Mouse (Mus musculus) hindbrain, postnatal 0 days (tissue): ENCODE measurements around the gene Gm1043. TPM values are rescaled to one million over a fixed set of nuclear protein-coding genes. Genes with fewer than 3 reads are reported as not detected.
A peak's percentile ranks its signal among the peaks of the same experiment; 100 is the strongest.

Experiments
- ATAC-seq: fragments of 200-750 bp; cut with Nextera tagmentation; 2 replicates; pipeline ENCODE4 v1.8.0; 2017; ENCODE audit warnings: mild to moderate bottlenecking, moderate TSS enrichment, moderate library complexity
- DNase-seq: peaks from one replicate; pipeline ENCODE4 v3.0.0-alpha.2; 2015; ENCODE audit warnings: low spot score
- H3K27ac ChIP-seq: fragments of 300-500 bp; sonication (generic); 2 replicates; pipeline ENCODE4 v1.5.1; 2014; ENCODE audit warnings: mild to moderate bottlenecking
- H3K27me3 ChIP-seq: fragments of 300-500 bp; sonication (generic); 2 replicates; pipeline ENCODE4 v1.6.1; 2014; ENCODE audit warnings: low read length, mixed read lengths; ENCODE audit not compliant: insufficient read depth
- H3K36me3 ChIP-seq: fragments of 300-500 bp; sonication (generic); 2 replicates; pipeline ENCODE4 v1.6.1; 2014; ENCODE audit warnings: low read length, mixed read lengths; ENCODE audit not compliant: insufficient read depth
- H3K4me1 ChIP-seq: fragments of 300-500 bp; sonication (generic); 2 replicates; pipeline ENCODE4 v1.6.1; 2014; ENCODE audit warnings: antibody characterized with exemption, low read length, mixed read lengths; ENCODE audit not compliant: insufficient read depth
- H3K4me2 ChIP-seq: fragments of 300-500 bp; sonication (generic); 2 replicates; pipeline ENCODE4 v1.6.1; 2014; ENCODE audit warnings: low read depth, mild to moderate bottlenecking, low read length, moderate library complexity, mixed read lengths
- H3K4me3 ChIP-seq: fragments of 300-500 bp; sonication (generic); 2 replicates; pipeline ENCODE4 v1.5.1; 2014; ENCODE audit warnings: low read length
- H3K9ac ChIP-seq: fragments of 300-500 bp; sonication (generic); replicated peaks from 2 replicates; pipeline ENCODE4 v1.6.1; 2014; ENCODE audit warnings: mild to moderate bottlenecking, low read length, moderate library complexity, mixed read lengths
- H3K9me3 ChIP-seq: fragments of 300-500 bp; sonication (generic); 2 replicates; pipeline ENCODE4 v1.6.1; 2016; ENCODE audit warnings: low read length, mixed read lengths
- CTCF ChIP-seq: IDR thresholded peaks from 2 replicates; pipeline ENCODE4 v1.5.1; 2016; ENCODE audit warnings: antibody characterized with exemption, control low read depth, low read depth
- WGBS: fragments of 180-500 bp; shearing (Covaris S2); extraction: QIAGEN DNeasy Blood & Tissue Kit; methylation state at CpG from one replicate; pipeline ENCODE4 v1.1.7; 2014; 5-methylcytosine and 5-hydroxymethylcytosine counted together
- polyA plus RNA-seq: library from polyadenylated mRNA; unstranded; fragments of >200 nt; fragmentation: Nextera tagmentation; extraction: Ambion mirVana; gene quantifications from 2 replicates; pipeline ENCODE4 v1.2.1, GENCODE M21; 2015
- total RNA-seq: library from RNA; depleted of rRNA; stranded (reverse); fragments of >200 nt; gene quantifications from 2 replicates; pipeline ENCODE4 v1.2.3, GENCODE M21; 2014

Gene Gm1043
- total and polyA plus RNA-seq, 2 experiments from 2014 or later, result 1.7 to 20.0 TPM

DNA sequence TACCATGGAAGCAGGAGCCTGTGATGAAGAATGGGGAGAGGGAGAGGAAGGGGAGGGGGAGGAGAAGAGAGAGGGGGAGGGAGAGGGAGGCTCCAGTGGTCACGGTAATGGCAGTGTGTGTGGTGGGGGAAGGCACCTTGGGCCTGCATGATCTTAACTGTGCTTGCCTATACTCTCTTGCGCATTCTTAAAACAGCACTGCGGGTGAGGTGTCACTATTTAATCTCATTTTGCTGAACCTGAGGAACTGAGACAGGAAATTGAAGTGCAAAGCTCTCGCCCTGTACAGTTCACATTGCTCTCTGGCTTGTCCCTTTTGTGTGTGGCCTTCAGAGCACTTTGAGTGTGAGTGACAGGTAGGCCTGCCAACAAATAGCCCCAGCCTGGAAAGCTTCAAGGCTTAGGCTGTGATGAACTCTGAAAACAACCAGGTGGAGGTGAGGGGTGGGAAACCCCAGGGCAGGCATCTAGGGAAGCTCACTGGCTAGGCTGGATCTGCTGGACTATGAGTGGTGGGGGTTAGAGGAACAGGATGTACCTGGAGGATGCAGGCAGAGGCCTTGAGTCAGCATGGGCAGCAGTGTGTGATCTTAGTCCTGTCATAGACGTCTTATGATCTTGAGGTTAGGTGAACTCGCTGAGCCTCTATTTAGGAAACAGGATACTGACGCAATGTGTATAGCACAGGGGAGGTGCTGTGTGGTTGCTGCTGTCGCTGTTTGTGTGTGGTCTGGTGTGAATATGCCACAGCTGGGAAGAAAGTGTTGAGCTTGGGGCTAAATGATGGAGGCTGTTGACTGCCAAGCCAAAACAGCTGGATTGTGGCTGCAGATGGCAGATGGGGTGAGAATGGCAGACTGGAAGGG lies 18.2 kb upstream of the Gm1043 start:
- Histone ChIP-seq H3K9me3 (no peaks in the 10 kb centered on the region), H3K27me3 (no peaks in the 10 kb centered on the region), H3K27ac (no peak overlapping the region), H3K36me3 (no peaks in the 10 kb centered on the region), H3K4me1 (peaks cover 8% of the 10 kb centered on the region), H3K4me2 (no peak overlapping the region), H3K9ac (no peak overlapping the region), H3K4me3 (no peak overlapping the region)
- 75% methylated on average over 8 of the region's 8 CpGs for WGBS
- ATAC-seq (no peak), DNase-seq (no peak)
- no peak for TF ChIP-seq CTCF

DNA sequence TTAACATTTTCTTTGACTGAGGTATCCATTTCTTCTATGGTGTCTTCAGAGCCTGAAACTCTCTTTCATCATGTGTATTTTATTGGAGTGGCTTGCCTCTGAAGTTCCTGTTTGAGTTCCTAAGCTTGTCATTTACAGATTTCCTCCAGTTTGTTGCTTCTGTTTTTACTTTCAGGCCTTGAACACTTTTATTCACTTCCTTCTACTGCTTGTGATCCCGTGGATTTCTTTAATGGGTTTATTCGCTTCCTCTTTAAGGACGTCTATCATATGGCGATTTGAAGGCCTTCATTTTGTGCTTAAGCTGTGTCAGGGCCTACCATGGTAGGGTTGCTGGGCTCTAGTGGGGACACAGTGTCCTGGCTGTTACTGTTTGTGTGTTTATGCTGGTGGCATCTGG lies 11.5 kb upstream of the Gm1043 start:
- Histone ChIP-seq H3K4me1 (peaks cover 11% of the 10 kb centered on the region; the same call in 1 of the 2 replicates), H3K4me2 (no peak overlapping the region), H3K4me3 (no peak overlapping the region), H3K9ac (no peak overlapping the region), H3K36me3 (no peaks in the 10 kb centered on the region), H3K9me3 (no peaks in the 10 kb centered on the region), H3K27me3 (no peaks in the 10 kb centered on the region), H3K27ac (no peak overlapping the region)
- TF ChIP-seq CTCF, result no peak
- 92% methylated on average over 4 of the region's 4 CpGs for WGBS
- ATAC-seq (no peak), DNase-seq (no peak)

DNA sequence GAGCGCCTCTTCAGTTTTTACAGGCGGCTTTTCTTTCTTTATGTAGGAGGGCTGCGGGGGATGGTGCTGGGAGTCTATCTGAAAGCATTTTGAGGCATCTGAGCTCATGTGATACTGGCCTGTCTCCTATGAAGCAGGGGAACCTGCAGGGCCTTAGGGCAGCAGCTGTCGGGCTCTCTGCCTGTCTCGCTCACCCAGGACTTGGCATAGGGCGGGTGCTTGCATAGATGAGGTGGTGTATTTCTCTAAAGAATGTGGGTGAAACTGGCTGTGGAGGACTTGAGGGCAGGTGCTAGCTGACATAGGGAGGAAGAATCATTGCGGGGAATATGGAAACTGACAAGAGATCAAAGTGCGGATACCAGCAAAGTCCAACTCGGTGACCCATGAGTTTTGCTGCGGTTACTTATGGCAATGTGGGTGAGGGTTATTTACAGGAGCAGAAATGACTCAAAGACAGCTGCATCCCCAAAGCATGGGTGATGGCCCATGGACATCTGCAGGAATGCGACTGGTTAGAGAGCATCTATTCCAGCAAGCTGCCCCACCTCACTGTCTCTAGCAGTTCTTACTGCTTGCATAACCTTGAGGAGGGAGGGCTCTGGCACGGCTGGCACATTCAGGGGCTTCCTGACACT lies 8.4 kb upstream of the Gm1043 start:
- DNase-seq (no peak), ATAC-seq (peak; percentile 57)
- Histone ChIP-seq H3K27me3 (no peaks in the 10 kb centered on the region), H3K4me2 (no peak overlapping the region), H3K9me3 (no peaks in the 10 kb centered on the region), H3K27ac (peak overlapping the region; percentile 62), H3K4me3 (no peak overlapping the region), H3K4me1 (peaks cover 11% of the 10 kb centered on the region; the same call in 1 of the 2 replicates), H3K36me3 (no peaks in the 10 kb centered on the region), H3K9ac (0 out of 2 replicates have a peak overlapping the region, but pooled peaks have one; percentile 23)
- WGBS, result 50% methylated on average over 12 of the region's 12 CpGs
- no peak for TF ChIP-seq CTCF

DNA sequence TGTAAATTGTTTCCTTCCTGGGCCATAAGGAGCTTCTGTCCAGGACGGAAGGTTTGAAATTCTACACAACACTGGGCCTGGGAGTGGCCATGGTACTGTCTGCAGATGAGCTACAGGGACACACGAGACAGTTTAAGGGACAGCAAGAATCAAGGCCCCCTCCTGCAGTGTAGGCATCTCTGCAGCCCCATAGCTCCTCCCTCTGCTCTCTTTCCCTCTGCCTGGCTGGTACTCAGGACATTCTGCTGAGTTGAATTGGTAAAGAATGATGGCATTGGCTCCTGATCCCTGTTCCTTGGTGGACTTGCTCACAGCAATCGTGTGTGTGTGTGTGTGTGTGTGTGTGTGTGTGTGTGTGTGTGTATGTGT lies 7.9 kb upstream of the Gm1043 start:
- Histone ChIP-seq H3K9ac (no peak overlapping the region), H3K4me2 (no peak overlapping the region), H3K4me1 (peaks cover 15% of the 10 kb centered on the region; the same call in 1 of the 2 replicates), H3K27ac (peak overlapping the region; percentile 62; the same call in 1 of the 2 replicates), H3K27me3 (no peaks in the 10 kb centered on the region), H3K36me3 (no peaks in the 10 kb centered on the region), H3K9me3 (no peaks in the 10 kb centered on the region), H3K4me3 (no peak overlapping the region)
- TF ChIP-seq CTCF, result no peak
- DNase-seq, result no peak
- 29% methylated on average over 3 of the region's 3 CpGs for WGBS
- peak; percentile 62; the same call in 1 of the 2 replicates for ATAC-seq

DNA sequence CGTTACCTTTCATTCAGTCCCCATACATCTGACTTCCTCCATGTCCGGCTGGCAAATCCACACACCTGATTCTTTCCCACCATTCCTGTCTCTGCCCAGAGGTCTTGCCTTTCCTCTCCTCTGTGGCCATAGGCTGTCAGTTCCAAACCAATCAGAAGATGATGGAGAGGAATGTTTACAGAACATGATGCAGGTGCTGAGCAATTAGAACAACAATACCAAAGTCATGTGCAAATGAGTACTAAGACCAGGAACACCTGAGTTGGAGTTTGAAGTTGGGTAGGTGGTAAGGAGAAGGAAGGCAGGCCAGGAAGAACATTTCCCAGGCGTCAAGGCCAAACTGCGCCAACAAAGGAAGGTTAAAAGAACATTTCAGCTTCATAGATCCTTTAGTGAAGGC lies 5.7 kb upstream of the Gm1043 start:
- no peaks in the 10 kb centered on the region for H3K36me3 ChIP-seq
- no peak overlapping the region for H3K27ac ChIP-seq
- H3K9ac ChIP-seq, result no peak overlapping the region
- no peak overlapping the region for H3K4me3 ChIP-seq
- no peak overlapping the region for H3K4me2 ChIP-seq
- no peak for TF ChIP-seq CTCF
- whole genome bisulfite sequencing, result 87% methylated on average over 4 of the region's 4 CpGs
- ATAC-seq (no peak), DNase-seq (no peak)
- H3K9me3 ChIP-seq, result no peaks in the 10 kb centered on the region
- H3K27me3 ChIP-seq, result no peaks in the 10 kb centered on the region
- H3K4me1 ChIP-seq, result peaks cover 19% of the 10 kb centered on the region; the same call in 1 of the 2 replicates

DNA sequence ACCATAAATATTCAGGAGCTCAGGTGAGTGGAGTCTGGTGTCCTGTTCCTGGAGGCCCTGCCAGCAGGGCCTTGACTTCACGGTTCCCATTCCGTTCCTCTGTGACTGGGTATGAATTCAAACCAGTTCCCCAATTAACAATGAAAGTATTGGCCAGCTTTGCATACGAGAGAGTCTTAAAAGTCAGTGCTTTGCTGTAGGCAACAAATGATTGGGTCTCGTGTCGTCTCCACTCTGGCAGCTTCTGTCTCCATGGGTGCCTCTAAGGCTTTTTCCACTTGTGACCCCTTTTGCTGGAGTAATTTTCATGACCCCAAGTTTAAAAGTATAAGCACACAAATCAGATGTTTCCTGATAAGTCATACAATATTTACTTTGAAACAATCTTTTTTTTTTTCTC lies 4.6 kb upstream of the Gm1043 start:
- no peak for TF ChIP-seq CTCF
- H3K27ac ChIP-seq, result no peak overlapping the region
- WGBS, result 69% methylated on average over 5 of the region's 5 CpGs
- peaks cover 19% of the 10 kb centered on the region; the same call in 1 of the 2 replicates for H3K4me1 ChIP-seq
- H3K9ac ChIP-seq, result no peak overlapping the region
- no peak overlapping the region for H3K4me2 ChIP-seq
- ATAC-seq (no peak), DNase-seq (no peak)
- H3K4me3 ChIP-seq, result no peak overlapping the region
- H3K36me3 ChIP-seq, result no peaks in the 10 kb centered on the region
- H3K27me3 ChIP-seq, result no peaks in the 10 kb centered on the region
- H3K9me3 ChIP-seq, result no peaks in the 10 kb centered on the region
